Mouse (Mus musculus): ENCODE results near the gene Pip4k2b. TPM values are rescaled to one million over a fixed set of nuclear protein-coding genes. Genes with fewer than 3 reads are reported as not detected.
"Not testable (repeated sequence)": the region's sequence is repeated elsewhere in the genome, so short reads cannot be mapped to it uniquely, and the experiment has no call there.

Pip4k2b gene
- polyA plus RNA-seq, 1 experiment, result 30.1 TPM

DNA sequence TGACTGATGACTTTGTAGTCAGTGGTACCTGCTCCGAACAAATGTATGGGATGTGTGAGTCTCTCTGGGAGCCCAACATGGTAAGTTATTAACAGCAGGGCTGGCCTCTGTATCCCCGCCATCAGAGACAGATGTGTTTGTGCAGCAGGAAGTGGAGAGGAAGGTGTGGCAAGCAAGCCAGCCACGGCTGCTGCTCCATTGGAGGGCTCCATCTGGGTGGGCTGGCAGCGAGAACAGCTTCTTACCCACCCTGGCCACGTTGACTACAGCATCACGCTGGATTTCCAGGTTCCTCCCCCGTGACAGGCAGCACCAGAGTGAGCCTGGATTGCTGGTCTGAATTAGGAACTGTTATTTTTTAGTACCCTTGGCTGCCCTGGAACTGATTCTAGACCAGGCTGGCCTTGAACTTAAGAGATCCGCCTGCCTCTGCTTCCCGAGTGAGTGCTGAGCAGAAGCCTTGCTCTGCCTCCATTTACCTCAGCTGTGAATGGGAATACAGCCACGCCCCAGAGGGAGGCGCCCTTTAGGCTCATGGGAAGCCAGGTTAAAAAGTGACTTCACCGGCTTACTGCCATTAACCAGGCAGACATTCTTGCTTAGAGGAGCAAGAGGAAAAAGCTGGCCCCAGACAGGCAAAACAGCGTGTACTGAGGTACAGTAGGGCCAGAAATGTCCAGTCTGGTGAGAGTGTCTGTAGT, 33.2 kb downstream of the Pip4k2b start:
- TF ChIP-seq POLR2AphosphoS2 (IDR thresholded peaks at IDR 0.05; ENCODE audit: insufficient read length, low read depth), result peak; percentile 9
- no peak for TF ChIP-seq MYOD1 (IDR thresholded peaks at IDR 0.05; ENCODE audit: control insufficient read depth in 1 of 3, insufficient read length in 2 of 3, low read depth in 2 of 3)
- no peaks in the 10 kb centered on the region for H3K79me2 ChIP-seq (ENCODE audit: control insufficient read depth, insufficient read depth)
- H3K27me3 ChIP-seq (ENCODE audit: control insufficient read depth, insufficient read depth, insufficient read length), result no peaks in the 10 kb centered on the region
- no peak overlapping the region for H3ac ChIP-seq (ENCODE audit: control insufficient read depth, insufficient read length)
- no peak overlapping the region for H3K4me2 ChIP-seq (ENCODE audit: low read depth)
- H3K36me3 ChIP-seq (ENCODE audit: control insufficient read depth, insufficient read depth), result peaks cover 19% of the 10 kb centered on the region
- H3K4me3 ChIP-seq, result no peak overlapping the region

DNA sequence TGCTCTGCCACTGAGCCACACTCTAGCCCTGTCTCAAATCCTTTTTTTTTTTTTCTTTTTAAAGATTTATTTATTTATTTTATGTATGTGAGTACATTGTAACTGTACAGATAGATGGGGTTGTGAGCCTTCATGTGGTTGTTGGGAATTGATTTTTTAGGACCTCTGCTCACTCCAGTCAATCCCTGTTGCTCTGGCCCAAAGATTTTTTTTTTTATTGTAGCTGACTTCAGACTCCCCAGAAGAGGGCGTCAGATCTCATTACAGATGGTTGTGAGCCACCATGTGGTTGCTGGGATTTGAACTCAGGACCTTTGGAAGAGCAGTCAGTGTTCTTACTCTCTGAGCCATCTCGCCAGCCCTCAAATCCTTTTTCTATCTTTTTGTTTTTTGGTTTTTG, 34.4 kb downstream of the Pip4k2b start:
- not testable (repeated sequence) for H3ac ChIP-seq (ENCODE audit: control insufficient read depth, insufficient read length); H3K4me2 ChIP-seq (ENCODE audit: low read depth); H3K4me3 ChIP-seq; H3K27me3 ChIP-seq (ENCODE audit: control insufficient read depth, insufficient read depth, insufficient read length); H3K79me2 ChIP-seq (ENCODE audit: control insufficient read depth, insufficient read depth)
- H3K36me3 ChIP-seq (ENCODE audit: control insufficient read depth, insufficient read depth), result peaks cover 19% of the 10 kb centered on the region

DNA sequence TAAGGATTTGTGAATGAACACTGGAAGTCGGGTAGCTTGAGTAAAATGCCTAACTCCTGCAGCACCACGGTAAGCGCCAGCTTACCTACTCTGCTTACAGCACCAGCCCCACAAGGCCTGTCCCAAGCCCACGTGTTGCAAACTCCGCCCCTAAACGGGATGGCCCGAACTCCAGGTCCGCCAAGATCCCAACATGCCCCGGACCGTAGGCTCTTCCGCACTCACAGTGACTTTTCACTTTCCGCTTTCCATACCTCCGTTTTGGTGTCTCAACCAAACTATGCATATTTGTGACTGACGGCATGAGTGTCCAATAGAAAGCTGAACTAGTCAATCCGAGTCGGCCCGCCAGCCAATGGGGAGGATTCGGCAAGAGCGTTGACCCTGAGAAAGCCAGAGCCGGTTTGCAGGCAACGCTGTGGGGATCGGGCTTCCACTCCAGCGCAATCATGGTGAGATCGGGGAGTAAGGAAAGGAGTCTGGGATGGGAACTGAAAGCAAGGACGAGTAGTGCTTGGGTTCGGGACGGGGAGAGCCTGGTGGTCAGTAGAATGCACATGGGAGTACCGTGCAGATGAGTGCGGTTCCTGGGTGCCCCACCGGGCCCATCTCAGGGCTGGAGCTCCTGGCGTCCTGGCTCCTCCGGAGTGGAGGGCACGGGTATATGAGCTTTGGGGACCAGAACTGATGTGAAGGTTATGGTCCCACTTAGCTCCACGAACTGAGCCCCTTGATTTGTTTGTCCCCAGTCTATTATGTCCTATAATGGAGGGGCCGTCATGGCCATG, 41.3 kb downstream of the Pip4k2b start, which contains the start of gene Psmb3:
TSS of gene Psmb3 (plus strand) at position 361 of the 788 bp plus-strand sequence.
- peak within 1 kb of the TSS; percentile 36 for H3ac ChIP-seq (ENCODE audit: control insufficient read depth, insufficient read length)
- no peaks in the 10 kb centered on the region for H3K27me3 ChIP-seq (ENCODE audit: control insufficient read depth, insufficient read depth, insufficient read length)
- peaks cover 35% of the 10 kb centered on the region for H3K79me2 ChIP-seq (ENCODE audit: control insufficient read depth, insufficient read depth)
- no peaks in the 10 kb centered on the region for H3K36me3 ChIP-seq (ENCODE audit: control insufficient read depth, insufficient read depth)
- peak within 1 kb of the TSS; percentile 85 for H3K4me3 ChIP-seq
- peak within 1 kb of the TSS; percentile 93 for H3K4me2 ChIP-seq (ENCODE audit: low read depth)
- no peak for TF ChIP-seq MYOD1 (IDR thresholded peaks at IDR 0.05; ENCODE audit: control insufficient read depth in 1 of 3, insufficient read length in 2 of 3, low read depth in 2 of 3)
- TF ChIP-seq REST (IDR thresholded peaks at IDR 0.05; ENCODE audit: insufficient read depth, insufficient read length), result no peak
- TF ChIP-seq POLR2A (IDR thresholded peaks at IDR 0.05; ENCODE audit: insufficient read length, low read depth), result peak; percentile 61
- no peak for TF ChIP-seq TCF12 (IDR thresholded peaks at IDR 0.05; ENCODE audit: insufficient read depth, poor library complexity, severe bottlenecking)
- TF ChIP-seq TCF3 (IDR thresholded peaks at IDR 0.05; ENCODE audit: insufficient read length, low read depth), result no peak
- TF ChIP-seq SRF (IDR thresholded peaks at IDR 0.05; ENCODE audit: control insufficient read depth, insufficient read length, low read depth), result peak; percentile 64
- no peak for TF ChIP-seq E2F4 (IDR thresholded peaks at IDR 0.05; ENCODE audit: insufficient read depth)
- TF ChIP-seq MYOG (IDR thresholded peaks at IDR 0.05; ENCODE audit: control insufficient read depth in 1 of 3, insufficient read depth in 1 of 3, insufficient read length in 2 of 3, low read depth in 2 of 3), result no peak
- TF ChIP-seq POLR2AphosphoS2 (IDR thresholded peaks at IDR 0.05; ENCODE audit: insufficient read length, low read depth), result peak; percentile 72
- TF ChIP-seq MAX (IDR thresholded peaks at IDR 0.05; ENCODE audit: low read depth), result peak; percentile 81
- TF ChIP-seq CEBPB (IDR thresholded peaks at IDR 0.05; ENCODE audit: insufficient read depth, poor library complexity, severe bottlenecking), result no peak
- TF ChIP-seq USF1 (IDR thresholded peaks at IDR 0.05; ENCODE audit: low read depth), result peak; percentile 96

DNA sequence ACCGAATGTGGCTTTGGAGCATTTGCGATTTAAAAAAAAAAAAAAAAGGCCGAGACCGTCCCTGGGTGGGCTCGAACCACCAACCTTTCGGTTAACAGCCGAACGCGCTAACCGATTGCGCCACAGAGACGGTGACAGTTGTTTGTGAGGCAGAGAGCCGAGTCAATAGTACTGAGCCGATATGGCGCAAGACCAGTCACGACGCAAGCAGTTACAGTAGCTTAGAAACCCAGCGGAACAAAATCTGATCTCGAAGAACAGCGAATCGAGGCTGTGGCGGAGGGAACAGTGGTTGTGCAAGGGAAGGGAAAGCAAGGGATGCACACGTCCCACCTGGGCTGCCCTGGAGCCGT, 42.1 kb downstream of the Pip4k2b start:
- TF ChIP-seq CEBPB (IDR thresholded peaks at IDR 0.05; ENCODE audit: insufficient read depth, poor library complexity, severe bottlenecking) (peak; percentile 94), REST (IDR thresholded peaks at IDR 0.05; ENCODE audit: insufficient read depth, insufficient read length) (no peak), E2F4 (IDR thresholded peaks at IDR 0.05; ENCODE audit: insufficient read depth) (no peak), MAX (IDR thresholded peaks at IDR 0.05; ENCODE audit: low read depth) (no peak), MYOD1 (IDR thresholded peaks at IDR 0.05; ENCODE audit: control insufficient read depth in 1 of 3, insufficient read length in 2 of 3, low read depth in 2 of 3) (peak in 1 of 3 experiments; percentile 20), POLR2A (IDR thresholded peaks at IDR 0.05; ENCODE audit: insufficient read length, low read depth) (peak; percentile 38)
- H3K79me2 ChIP-seq (ENCODE audit: control insufficient read depth, insufficient read depth), result peaks cover 44% of the 10 kb centered on the region
- peak overlapping the region; percentile 92 for H3K4me2 ChIP-seq (ENCODE audit: low read depth)
- peak overlapping the region; percentile 36 for H3ac ChIP-seq (ENCODE audit: control insufficient read depth, insufficient read length)
- no peaks in the 10 kb centered on the region for H3K27me3 ChIP-seq (ENCODE audit: control insufficient read depth, insufficient read depth, insufficient read length)
- H3K4me3 ChIP-seq, result peak overlapping the region; percentile 85
- H3K36me3 ChIP-seq (ENCODE audit: control insufficient read depth, insufficient read depth), result no peaks in the 10 kb centered on the region

DNA sequence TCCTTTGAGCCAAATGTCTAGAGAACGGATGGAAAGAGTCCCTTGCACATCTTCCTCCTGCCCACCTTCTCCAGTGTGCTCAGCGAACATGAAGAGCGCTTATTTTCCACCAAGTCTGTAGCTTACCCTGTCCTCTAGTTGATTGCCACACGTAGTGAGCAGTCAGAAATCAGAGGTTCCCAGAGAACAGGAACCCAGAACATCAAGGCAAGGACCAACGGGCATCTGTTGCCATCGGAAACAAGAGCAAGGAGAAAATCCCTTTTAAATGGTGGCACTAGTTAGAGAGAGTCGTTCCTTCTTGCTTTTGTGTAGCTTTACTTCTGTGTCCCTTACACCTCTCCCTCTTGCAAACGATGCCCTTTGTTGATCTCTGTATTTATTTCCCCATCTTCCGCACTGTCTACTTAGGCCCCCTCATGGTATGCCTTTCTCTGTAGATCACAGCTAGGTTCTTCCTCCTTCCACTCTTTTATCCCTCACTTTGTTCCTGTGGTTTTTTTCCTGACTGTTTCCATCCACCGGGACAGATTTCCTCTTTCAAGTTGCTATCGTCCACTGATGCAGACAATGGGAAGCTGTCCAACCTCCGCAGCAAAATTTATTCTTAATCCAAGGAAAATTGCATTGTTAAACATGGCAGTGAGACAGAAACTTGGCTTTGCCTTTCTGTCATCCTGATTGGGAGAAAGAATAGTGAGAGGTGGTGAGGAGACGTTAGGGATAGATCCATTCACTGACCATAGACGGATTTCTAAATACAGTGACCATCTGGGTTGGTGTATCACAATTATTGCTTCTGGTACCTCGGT, 42.7 kb downstream of the Pip4k2b start:
- Histone ChIP-seq H3K4me2 (ENCODE audit: low read depth) (peak overlapping the region; percentile 92), H3ac (ENCODE audit: control insufficient read depth, insufficient read length) (peak overlapping the region; percentile 36), H3K27me3 (ENCODE audit: control insufficient read depth, insufficient read depth, insufficient read length) (no peaks in the 10 kb centered on the region), H3K4me3 (peak overlapping the region; percentile 89), H3K79me2 (ENCODE audit: control insufficient read depth, insufficient read depth) (peaks cover 49% of the 10 kb centered on the region), H3K36me3 (ENCODE audit: control insufficient read depth, insufficient read depth) (no peaks in the 10 kb centered on the region)
- TF ChIP-seq MYOG (IDR thresholded peaks at IDR 0.05; ENCODE audit: control insufficient read depth in 1 of 3, insufficient read depth in 1 of 3, insufficient read length in 2 of 3, low read depth in 2 of 3), result no peak
- TF ChIP-seq CEBPB (IDR thresholded peaks at IDR 0.05; ENCODE audit: insufficient read depth, poor library complexity, severe bottlenecking), result no peak
- no peak for TF ChIP-seq TCF3 (IDR thresholded peaks at IDR 0.05; ENCODE audit: insufficient read length, low read depth)
- TF ChIP-seq SRF (IDR thresholded peaks at IDR 0.05; ENCODE audit: control insufficient read depth, insufficient read length, low read depth), result no peak
- TF ChIP-seq POLR2A (IDR thresholded peaks at IDR 0.05; ENCODE audit: insufficient read length, low read depth), result no peak
- TF ChIP-seq E2F4 (IDR thresholded peaks at IDR 0.05; ENCODE audit: insufficient read depth), result no peak
- no peak for TF ChIP-seq USF1 (IDR thresholded peaks at IDR 0.05; ENCODE audit: low read depth)

Measured in myocyte (in vitro differentiated cells).